Mouse (Mus musculus) retina, postnatal 7 days (tissue): ENCODE measurements around the gene Hoxd11.

ENCODE experiments used
- DNase-seq: peaks from one replicate; pipeline ENCODE4 v3.0.0-alpha.2; 2012; ENCODE audit warnings: low read depth, low spot score

Hoxd11 gene

DNA sequence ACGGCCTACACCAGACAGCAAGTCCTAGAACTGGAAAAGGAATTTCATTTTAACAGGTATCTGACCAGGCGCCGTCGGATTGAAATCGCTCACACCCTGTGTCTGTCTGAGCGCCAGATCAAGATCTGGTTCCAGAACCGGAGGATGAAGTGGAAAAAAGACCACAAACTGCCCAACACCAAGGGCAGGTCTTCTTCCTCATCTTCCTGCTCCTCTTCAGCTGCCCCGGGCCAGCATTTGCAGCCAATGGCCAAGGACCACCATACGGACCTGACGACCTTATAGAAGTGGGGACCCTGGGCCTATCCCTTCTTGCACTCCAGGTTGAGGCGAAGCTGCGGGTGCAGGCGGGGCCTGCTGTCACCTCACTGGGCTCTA is 48.9 kb downstream of the Hoxd11 start:
- DNase-seq: no peak

DNA sequence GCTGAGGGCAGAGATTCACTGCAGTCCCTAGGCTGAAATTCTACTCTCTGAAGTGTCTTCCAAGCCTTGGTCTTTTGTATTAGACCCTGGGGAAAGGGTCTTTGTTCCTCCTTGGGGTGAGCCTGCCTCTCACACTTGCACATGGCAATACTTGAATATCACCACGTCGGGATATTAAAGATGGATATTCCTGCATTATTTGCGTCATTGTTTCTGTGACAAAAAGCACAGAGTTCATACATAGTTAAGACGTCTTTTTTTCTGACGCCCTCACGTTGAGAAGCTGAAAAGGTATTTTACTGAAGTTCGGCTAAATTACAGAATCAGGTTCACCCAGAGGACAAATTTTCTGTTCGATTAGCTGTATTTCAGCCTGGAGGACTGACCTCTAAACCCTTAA is 51.0 kb downstream of the Hoxd11 start:
- no peak for DNase-seq

DNA sequence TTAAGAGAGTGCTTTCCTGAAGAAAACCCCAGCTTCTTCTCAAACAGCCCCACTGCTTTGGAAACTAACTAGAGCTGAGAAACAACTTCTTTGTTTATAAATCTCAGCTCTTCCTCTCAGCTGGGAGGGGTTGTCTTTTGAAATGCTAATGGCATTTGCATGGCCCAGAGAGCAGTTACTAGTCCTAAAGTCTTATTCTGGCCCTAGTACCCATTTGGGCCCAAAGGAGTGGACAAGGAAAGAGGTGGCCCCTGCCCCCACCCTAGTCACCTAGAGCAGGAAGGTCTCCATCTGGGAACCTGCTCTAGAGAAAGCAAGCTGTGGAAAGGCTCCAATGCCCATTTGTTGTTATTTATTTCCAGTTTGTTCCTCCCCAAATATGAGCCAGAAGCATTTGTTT is 51.7 kb downstream of the Hoxd11 start:
- DNase-seq: no peak

DNA sequence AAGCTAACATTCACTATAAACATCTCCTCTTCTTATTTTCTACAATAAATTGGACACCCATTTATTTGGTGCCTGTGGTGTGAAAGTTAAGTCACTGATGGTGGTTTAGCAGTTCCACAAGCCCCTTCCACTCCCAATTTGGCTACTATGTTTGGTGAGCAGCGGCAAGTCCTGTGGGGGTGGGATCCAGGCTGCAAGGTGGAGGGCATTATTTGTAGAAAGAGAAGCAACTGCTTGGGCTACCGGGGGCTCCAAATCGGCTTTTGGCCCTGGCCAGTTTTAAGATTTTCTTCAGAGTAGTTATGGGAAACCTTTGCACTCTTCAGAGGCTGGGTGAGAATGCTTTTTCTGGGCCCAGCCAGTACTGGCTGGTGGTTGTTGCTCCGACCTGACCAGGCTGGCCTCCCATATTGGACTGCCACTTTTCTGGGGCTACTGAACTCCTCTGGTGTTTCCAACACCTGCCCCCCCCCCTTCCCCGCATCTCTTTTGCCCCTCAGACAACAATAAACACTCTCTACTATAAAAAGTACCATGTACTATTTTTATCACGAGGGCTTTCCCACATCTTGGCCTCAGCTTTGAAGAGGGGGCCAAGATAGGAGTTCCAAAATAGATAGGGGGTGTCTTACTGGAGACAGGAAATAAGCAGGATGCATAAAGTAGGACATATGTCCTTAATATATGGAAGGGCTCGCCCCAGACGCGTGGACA is 52.6 kb downstream of the Hoxd11 start:
- DNase-seq: no peak

DNA sequence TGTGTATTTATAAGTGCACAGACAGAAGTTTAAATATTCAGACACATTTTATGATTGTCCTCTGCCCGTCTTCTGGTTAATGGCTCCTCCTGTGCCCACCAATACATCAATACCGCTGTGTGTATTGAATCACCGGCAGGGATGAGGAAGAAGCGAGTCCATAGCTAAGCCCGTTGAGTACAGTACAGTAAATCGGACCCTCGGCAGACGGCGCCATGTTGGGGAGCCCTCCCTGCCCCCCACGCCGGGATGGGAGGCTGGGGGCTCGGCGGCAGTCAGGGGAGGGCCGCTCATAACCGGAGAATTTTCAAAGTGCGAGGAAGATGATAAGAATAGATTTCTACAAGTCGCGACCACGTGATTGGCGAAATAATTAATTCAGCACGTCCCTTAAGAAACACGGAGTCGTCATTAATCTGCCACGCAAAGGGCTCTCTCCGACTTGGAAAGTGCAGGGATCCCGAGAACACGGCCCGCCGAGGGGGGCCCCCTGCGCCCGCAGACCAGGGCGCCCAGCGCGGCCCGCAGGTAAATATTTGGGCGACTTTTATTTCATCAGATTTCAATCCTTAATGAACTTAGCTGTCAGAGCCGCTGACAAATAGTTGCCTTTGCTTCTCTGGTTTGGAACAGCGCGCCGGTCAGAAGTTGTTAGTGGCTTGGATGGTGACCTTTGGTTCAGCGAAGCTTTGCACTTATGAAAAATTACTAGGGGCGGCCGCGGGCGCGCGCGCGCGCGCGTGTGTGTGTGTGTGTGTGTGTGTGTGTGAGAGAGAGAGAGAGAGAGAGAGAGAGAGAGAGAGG is 53.4 kb downstream of the Hoxd11 start:
- DNase-seq: no peak

DNA sequence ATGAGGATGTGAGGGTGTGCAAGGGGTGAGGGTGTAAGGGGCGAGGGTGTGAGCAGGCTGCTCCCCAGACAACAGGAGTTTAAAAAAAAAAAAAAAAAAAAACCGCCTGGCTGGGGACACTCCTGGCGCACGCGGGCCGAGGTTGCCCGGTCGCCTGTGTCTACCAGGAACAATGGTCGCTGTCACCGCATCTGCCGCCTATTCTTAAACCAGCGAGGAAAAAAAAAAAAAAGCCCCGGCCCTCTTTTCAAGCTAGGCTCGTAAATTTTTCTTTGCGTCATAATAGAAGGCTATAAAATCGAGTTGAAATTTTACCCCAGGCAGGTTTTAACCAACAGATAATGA is 53.9 kb downstream of the Hoxd11 start:
- DNase-seq: no peak

DNA sequence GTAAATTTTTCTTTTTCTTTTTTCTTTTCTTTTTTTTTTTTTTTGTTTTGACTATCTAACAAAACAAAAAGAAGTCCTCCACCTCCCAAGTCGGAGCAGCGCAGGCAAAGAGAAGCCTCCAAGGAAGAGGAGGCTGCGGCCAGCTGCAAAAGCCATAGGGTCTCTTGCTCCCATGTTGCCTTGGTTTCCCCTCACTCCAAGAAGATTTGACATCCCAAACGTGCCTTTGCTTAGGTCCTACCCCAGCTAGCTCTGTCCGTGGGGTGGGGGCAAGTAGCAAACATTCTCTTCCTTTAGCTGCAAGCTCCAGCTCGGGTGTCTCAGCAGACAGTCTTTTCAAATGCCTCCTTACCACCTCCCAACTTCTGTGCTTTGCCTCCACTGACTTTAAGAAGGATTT is 54.4 kb downstream of the Hoxd11 start:
- DNase-seq: no peak

DNA sequence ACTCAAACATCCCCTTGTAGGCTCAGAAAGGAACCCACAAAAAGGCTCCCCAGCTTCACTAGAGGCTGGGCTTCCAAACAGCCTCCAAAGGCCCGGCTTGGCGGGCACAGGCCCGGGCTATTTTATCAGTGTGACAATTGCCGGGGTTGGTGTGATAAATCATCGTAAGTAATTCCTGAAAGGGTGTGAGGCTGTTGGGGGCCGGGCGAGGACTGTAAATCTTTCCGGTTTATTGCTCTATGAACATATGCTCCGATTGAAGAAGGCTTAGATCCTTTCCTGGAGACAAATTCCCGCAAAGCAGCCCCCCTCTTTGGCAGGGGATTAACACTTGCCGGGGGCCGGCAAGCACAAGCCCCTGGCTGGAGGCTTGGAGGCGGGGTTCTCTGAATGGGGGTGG is 55.1 kb downstream of the Hoxd11 start:
- no peak for DNase-seq

DNA sequence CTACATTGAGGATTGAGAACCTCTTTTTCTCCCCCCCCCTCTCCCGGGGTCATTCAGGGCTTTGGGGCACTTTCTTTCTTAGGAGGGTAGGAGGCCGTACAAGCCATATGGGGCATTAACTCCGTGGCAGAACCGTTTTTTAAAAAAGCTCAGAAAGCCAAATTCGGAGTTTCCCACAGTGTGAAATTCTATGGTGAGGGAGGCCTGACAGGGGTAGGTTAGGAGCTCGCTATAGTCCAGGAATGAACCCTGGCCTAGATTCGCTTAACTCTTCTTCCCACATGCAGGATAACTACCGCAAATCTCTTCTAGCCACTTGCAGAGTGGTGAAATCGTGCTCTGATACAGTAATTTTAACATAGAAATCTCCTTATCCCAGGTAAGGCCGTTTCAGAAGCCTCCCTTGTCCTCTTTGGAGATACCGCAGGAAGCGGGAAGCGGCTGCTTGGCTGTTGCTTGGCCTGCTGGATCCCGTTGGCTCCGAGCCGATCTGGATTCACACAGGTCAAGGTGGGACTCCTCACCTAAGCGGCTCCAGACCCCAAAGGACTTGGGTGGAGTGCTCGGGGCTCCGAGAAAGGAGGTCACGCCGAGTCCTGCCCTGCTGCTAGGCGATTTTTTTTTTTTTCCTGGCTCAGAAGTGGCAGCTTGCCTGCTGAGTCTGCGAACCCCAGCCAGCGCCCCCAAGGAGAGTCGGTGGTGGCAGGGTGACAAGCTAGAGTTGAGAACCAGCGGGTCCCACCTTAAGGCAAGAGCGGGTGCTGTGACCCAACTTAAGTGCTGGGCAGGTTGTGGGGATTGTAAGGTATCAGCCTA is 55.8 kb downstream of the Hoxd11 start:
- no peak for DNase-seq

DNA sequence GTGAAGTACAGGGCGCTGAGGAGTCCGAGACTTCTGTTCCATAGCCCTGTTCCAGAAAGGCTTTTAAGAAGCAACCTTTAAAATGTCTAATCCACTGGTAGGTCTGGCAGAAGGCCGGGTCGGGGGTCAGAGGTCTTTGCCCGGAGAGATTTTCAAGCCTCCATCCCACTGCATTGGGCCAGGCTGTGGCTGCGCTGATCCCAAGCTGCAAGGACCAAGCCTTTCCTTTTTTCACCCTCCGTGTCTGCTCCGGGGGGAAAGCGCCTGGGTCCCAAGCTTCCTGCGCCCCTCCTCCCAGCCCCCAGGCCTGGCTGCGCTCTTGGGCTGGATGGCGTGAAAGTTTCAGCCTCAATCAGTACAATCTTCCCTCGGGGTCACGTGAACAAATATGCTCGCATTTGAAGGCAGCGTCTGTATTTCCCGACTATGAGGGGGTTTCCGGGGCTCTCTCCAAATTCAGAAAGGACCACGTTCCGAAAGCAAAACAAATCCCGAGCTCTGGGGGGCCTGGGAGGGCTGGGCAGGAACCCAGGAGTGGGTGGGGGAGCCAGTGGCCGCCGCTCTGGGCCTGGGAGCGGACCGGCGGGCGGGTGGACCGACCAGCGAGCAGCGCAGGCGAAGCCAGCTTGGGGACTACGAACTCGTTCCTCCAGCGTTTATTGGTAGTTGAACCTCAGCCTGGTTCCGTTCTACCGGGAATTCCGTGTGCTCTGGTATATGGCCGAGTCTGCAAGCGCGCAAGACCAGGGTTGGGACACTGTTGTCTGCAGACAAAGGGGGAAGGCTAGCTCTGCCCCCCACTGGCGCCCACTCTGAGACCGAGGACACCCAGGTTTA is 56.7 kb downstream of the Hoxd11 start:
- no peak for DNase-seq
